In genomic region chr14:18062082-18062772, GRCm38 (mm10) we compare ENCODE assay signal across 10 mouse cellular contexts.
DNase-seq lines count a peak whose midpoint lies in the region; ATAC-seq lines count a peak whose summit lies in the region.
"Had no signal": no experiment of that assay in that cellular context is flagged by ENCODE, and none has a peak within 500 bp of the region (broad histone marks: within the 10 kb centered on the region; RNA-seq: fewer than 3 reads in every experiment).

No protein-coding gene starts in this region.

- H3K9ac ChIP-seq in forebrain, embryonic 13.5 days = no peak overlapping the region
- no peak overlapping the region for H3K9ac ChIP-seq in neural tube, embryonic 15.5 days (replicated peaks)
- H3K9ac ChIP-seq: heart, embryonic 15.5 days had no signal

- H3K27ac ChIP-seq in forebrain, embryonic 13.5 days = no peak overlapping the region
- no peak overlapping the region for H3K27ac ChIP-seq in forebrain, embryonic 10.5 days
- no peak overlapping the region for H3K27ac ChIP-seq in neural tube, embryonic 15.5 days (replicated peaks)
- H3K27ac ChIP-seq: heart, embryonic 15.5 days had no signal

- DNase-seq in forebrain, embryonic 10.5 days (ENCODE audit: extremely low spot score, low spot score) = no peak
- DNase-seq in fibroblast of lung, adult 2 months (ENCODE audit: low read depth) = peak; percentile 79
- DNase-seq in layer of hippocampus, adult 9-10 months (ENCODE audit: low spot score) = peak; percentile 67
- no peak for DNase-seq in kidney, postnatal 25 days
- no peak for DNase-seq in gastrocnemius, postnatal 10 days
- DNase-seq: B cell, adult 2 months had no signal

- H3K9me3 ChIP-seq in forebrain, embryonic 13.5 days (replicated peaks) = peaks cover 5% of the 10 kb centered on the region; the same call in 1 of the 2 replicates
- H3K9me3 ChIP-seq in forebrain, embryonic 10.5 days = 0 out of 2 replicates have a peak, but pooled peaks cover 5% of the 10 kb centered on the region
- 0 out of 2 replicates have a peak, but pooled peaks cover 2% of the 10 kb centered on the region for H3K9me3 ChIP-seq in neural tube, embryonic 15.5 days (replicated peaks)
- H3K9me3 ChIP-seq: heart, embryonic 15.5 days had no signal

- H3K36me3 ChIP-seq in forebrain, embryonic 13.5 days (ENCODE audit: poor library complexity, severe bottlenecking) = no peaks in the 10 kb centered on the region
- H3K36me3 ChIP-seq in forebrain, embryonic 10.5 days (replicated peaks) = no peaks in the 10 kb centered on the region
- no peaks in the 10 kb centered on the region for H3K36me3 ChIP-seq in neural tube, embryonic 15.5 days
- H3K36me3 ChIP-seq: heart, embryonic 15.5 days had no signal

- no peak overlapping the region for H3K4me3 ChIP-seq in forebrain, embryonic 13.5 days
- no peak overlapping the region for H3K4me3 ChIP-seq in forebrain, embryonic 10.5 days
- no peak overlapping the region for H3K4me3 ChIP-seq in neural tube, embryonic 15.5 days (replicated peaks)
- H3K4me3 ChIP-seq: heart, embryonic 15.5 days had no signal

- H3K4me1 ChIP-seq in forebrain, embryonic 13.5 days = no peaks in the 10 kb centered on the region
- no peaks in the 10 kb centered on the region for H3K4me1 ChIP-seq in forebrain, embryonic 10.5 days
- H3K4me1 ChIP-seq in neural tube, embryonic 15.5 days = no peaks in the 10 kb centered on the region
- H3K4me1 ChIP-seq: heart, embryonic 15.5 days had no signal

- WGBS in forebrain, embryonic 13.5 days = 49% methylated on average over 5 of the region's 5 CpGs
- 82% methylated on average over 5 of the region's 5 CpGs for WGBS in forebrain, embryonic 10.5 days
- WGBS in neural tube, embryonic 15.5 days = 52% methylated on average over 5 of the region's 5 CpGs

- no peak overlapping the region for H3K4me2 ChIP-seq in forebrain, embryonic 13.5 days
- no peak overlapping the region for H3K4me2 ChIP-seq in neural tube, embryonic 15.5 days
- H3K4me2 ChIP-seq: heart, embryonic 15.5 days had no signal

- peak; percentile 55; the same call in 1 of the 2 replicates for ATAC-seq in forebrain, embryonic 13.5 days
- ATAC-seq in neural tube, embryonic 15.5 days (ENCODE audit: low FRiP score) = peak; percentile 90
- ATAC-seq in CD4-positive, CD25-positive, alpha-beta regulatory T cell, adult 4 months = no peak

- no peaks in the 10 kb centered on the region for H3K27me3 ChIP-seq in forebrain, embryonic 13.5 days
- no peaks in the 10 kb centered on the region for H3K27me3 ChIP-seq in forebrain, embryonic 10.5 days (ENCODE audit: poor library complexity, severe bottlenecking)
- no peaks in the 10 kb centered on the region for H3K27me3 ChIP-seq in neural tube, embryonic 15.5 days (replicated peaks)
- H3K27me3 ChIP-seq: heart, embryonic 15.5 days had no signal

Comparison
In these comparisons a context has a peak if more than half of its experiments do, and no peak if none do; other contexts are left out.
1. DNase-seq: peak in fibroblast of lung, adult 2 months (single experiment) and layer of hippocampus, adult 9-10 months (single experiment); none in forebrain, embryonic 10.5 days (single experiment), kidney, postnatal 25 days (0 of 2) and gastrocnemius, postnatal 10 days (single experiment).